Mouse (Mus musculus) ovary, postnatal 36 days (tissue): Measurements from ENCODE around the gene Hpse2.
A peak's percentile ranks its signal among the peaks of the same experiment; 100 is the strongest.

Experiments
- DNase-seq: peaks from one replicate; pipeline ENCODE4 v3.0.0; 2022; ENCODE audit warnings: low spot score, mixed read lengths

The Hpse2 gene

DNA sequence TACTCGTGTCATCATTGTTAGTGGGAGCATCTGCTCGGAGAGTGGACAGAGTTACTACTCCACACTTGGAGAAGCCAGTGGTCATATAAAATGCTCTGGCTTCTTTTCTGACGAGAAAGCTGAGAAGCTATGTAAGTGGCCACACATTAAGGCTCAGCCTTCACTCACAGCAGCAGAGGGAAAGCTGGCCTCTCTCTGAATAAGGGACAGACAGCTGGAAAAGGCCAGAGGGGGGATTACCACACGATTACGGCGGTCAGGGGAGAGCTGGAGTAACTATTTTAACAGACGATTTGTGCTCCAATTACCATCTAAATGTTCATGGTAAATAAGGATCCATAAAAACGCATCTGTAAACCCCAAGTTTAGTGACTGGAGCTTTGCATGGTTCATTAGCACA is 232.1 kb downstream of the Hpse2 start:
- no peak for DNase-seq

DNA sequence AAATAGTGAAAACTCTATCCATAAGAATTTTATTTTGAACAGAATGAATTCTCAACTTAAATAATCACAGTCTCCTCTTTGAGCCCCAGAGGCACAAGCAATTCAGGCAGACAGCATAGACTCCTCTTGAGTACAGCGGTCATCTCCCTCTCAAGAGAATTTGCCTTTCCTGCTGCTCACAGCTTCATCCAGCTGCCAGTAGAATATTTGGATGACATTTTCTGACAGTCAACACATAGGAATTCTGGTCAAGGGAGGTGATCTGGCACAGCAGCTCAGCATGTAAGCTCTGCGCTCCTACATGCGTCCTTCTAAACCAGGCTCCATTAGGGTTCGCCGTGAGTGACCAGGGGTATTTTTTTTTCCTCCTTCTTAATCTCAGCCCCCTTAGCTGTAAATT is 232.6 kb downstream of the Hpse2 start:
- no peak for DNase-seq

DNA sequence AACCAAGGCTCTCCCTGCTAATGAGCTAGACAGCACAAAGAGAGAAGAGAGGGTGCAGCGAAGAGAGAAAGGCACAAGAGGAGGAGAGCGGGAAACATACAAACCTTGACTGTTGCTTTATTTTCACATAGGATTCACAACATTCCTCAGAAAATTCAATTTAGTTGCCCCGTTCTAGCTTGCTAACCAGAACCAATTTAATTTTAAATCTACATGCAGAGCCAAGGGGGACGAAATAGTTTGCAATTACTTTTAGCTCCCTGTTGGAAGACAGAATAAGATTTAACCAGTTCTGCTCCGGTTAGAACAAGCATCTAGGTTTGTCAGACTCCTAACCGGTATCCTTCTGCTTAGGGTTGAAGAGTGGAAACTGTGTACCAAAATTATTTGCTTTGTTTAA is 240.3 kb downstream of the Hpse2 start:
- DNase-seq = no peak

DNA sequence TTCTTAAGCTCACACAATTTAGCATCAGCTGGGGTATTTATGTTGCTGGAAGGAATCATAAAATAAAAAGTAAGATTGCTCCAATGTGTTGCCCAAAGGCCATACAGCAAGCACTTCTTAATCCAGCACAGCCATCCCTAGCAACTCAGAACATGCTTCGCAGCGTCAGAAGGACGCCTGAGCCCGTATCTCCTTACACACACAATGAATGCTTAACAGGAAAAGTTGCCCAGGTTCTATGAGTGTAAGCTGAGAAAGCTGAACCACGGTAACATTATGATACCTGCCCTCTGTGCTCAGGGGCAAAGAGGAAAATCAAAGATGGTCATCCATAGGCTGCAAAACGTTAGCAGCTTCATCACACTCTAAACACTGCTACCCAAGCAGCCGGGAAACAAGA is 241.3 kb downstream of the Hpse2 start:
- DNase-seq = no peak

DNA sequence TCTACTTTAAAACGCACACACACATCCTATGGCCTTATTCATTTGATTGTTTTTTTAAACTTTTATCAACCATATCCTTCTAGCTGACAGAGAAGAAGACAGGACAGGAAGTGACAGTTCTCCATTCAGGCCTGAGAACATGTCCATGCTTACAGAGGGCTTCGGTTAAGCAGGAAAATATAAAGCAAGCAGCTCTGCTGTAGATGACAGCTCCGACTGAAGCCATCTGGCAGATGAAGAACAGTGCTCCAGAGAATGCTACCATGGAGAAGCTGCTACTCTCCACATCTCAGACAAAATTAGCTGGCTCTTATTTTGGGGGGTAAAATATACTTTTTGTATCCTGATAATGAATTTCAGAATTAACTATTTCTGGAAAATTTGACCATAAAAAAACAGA is 246.5 kb downstream of the Hpse2 start:
- no peak for DNase-seq

DNA sequence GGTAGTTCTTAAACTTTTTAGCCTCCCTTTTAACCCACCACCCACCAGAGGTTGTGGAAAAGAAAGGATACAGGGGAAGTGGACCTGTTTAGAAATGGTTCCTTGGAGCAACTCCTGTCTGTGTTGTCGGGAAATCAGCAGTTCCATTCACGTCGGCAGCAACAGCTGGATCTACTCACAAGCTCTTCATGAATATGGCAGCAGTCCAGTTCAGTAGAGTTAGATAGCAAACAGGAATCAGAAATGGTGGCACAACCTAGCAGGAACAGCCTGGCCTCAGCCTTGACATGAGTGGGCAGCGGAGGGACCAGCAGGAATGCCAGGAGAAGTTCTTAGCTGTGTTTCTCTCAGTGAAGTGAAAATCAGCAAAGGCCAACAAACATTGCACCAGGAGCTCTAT is 278.4 kb downstream of the Hpse2 start:
- DNase-seq = no peak

DNA sequence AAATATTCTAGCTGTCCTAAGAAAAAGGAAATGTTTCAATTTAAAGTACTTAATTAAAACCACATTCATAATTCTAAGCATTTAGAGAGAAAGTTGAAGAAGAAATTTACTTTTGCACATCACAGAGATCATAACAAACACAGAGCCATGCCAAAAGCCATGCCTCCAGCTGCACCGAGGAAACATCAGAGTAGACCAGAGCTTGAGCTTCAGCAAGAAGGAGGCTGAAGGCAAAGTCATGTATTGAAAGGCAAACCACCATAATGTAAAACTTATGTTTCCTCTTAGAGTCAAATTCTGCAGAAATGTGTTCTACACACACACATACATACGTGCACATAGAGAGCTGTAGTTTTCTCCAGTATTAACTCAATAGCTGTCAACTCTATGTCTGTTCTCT is 291.2 kb downstream of the Hpse2 start:
- DNase-seq = no peak

DNA sequence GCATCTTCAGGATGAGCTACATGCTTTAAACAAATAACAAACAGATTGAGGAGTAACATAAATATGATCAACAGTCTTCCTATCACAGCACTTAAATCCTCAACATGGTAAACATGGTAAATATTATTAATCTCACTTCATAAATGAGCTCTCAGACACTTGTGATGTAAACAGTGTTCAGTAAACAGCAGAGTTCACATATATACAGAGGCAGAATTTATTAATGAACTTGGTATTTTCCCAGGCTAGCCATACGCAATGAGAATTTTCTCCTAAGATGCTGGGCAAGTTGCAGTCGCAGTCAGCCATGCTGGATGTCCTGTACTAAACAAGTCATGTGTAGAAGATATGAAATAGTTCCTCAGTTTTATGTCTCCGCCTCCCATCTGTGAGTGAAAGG is 300.9 kb downstream of the Hpse2 start:
- DNase-seq = no peak

DNA sequence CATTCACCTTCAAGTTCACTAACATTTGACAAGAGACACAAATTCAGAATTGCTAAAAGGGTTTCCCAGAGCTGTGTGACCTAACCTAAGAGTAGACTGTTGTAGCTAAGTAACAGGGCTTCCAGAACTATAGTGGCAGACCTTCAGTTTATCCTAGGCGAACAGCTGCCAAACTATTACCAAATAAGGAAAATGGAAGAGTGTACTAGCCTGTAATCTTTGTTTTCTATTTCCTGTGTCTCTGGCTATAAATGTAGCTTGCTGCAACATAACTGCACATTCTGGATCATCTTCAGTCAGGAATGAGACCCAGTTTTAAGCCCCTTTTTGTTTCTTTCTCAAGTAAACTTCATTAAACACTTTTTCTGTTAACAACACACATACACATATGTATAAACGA is 324.0 kb downstream of the Hpse2 start:
- no peak for DNase-seq

DNA sequence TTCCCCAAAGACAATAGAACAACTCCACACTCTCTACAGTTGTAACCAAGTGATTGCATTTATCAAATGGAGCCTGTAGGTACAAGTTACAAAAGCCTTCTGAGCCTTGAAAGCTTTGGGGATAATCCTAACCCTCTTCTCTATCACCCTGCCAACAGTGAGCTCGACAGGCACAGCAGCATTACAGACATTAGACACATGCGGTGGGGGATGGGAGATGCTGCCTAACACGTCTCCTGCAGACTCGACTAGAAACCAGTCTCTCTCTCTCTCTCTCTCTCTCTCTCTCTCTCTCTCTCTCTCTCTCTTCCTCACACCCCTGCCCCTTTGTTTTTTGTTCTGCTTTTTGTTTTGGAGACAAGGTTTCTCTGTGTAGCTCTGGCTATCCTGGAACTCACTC is 343.6 kb downstream of the Hpse2 start:
- DNase-seq = no peak

DNA sequence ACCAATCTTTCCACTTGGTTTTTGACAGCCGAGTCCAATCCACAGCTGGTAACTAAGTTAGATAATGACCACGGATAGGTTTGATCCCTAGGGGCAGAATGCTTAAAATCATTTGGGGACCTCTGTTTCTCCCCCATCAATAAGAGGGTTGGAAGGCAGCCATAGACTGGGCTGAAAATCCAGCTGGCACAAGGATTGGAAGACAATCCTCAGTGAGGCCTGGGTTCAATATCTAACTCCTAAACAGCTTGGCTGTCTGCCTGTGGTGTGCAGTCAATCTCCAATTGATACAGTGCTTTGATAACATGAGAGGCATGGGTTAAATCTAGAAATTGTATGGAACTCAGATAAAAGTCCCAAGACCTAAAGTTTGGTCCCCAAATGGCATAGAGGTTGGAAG is 345.4 kb downstream of the Hpse2 start:
- no peak for DNase-seq

DNA sequence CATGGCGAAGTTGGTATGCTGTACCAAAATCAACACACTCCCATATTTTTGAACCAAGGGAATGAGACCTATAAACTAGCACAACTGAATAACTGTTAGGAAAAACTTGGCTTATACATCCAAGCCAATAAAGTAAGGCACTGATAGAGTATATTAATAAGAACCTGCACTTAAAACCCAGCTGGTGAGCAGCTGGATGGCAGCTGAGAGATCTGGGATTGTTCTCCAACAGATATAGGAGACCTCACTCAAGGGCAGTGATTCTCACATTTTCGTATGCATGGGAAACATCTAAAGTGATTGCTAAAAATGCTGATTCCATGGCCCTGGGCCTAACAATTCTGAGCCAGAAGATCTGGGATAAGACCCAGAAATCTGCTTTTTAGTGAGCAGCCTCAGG is 345.9 kb downstream of the Hpse2 start:
- no peak for DNase-seq

DNA sequence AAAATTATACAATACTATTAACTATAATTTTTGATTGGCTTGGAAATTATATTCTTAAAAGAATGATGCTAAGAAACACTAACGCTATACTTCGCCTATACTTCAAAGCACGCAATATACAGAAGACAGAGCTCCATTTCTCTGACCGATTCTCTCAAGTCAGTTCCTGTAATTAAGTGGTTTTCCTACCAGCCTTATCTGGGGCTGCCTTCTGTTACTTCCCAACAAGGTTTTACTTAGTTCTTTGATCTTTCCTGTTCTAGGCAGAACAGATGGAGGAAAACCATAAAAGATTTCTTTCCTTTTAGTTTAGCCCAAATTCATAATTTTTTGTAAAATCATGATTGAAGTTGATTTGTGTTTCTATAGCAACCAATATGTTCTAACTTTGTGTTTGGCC is 351.8 kb downstream of the Hpse2 start:
- no peak for DNase-seq

DNA sequence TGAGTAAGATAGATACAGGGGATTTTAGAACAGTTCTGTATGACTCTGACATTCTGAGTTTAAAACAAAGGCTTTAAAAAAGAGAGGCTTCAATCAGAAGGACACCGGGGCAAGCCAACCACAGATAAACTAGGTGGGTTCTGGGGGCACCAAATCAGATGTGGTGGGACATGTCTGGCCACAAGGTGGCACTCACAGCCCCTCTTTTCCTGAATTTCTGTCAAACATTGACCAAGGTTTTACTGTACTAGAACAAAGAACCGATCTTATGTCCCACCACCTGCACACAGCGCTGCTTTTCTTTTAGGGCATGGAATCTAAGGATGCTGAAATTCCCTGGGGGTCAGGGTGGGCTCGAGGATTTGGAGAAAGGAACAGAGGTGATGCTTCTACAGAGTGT is 360.9 kb downstream of the Hpse2 start:
- DNase-seq = peak; percentile 47

DNA sequence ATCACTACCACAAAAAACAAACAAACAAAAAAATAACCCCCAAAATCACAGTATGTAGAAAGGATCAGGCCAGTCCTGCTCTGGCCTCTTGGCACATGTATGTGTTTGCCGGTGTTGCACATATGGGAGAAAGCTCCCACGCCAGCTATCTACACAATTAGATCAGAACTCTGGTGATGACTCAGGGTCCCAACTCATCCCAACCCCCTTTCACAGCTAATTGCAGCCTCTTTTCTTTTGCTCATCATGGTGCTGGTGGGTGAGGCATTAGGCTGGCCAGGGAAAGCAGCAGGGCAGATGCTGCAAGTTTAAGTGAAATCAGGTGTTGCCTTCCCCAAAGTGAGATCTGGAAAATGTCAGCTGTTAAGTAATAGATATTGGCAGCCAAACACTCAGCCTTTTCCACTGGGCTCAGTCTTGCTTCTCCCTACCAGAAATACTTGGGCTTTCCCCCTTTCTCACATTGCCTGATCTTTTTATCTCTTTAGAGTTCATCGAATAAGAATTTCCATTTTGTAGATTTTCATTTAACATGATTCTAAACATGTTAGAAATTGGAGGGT is 365.5 kb downstream of the Hpse2 start:
- no peak for DNase-seq

DNA sequence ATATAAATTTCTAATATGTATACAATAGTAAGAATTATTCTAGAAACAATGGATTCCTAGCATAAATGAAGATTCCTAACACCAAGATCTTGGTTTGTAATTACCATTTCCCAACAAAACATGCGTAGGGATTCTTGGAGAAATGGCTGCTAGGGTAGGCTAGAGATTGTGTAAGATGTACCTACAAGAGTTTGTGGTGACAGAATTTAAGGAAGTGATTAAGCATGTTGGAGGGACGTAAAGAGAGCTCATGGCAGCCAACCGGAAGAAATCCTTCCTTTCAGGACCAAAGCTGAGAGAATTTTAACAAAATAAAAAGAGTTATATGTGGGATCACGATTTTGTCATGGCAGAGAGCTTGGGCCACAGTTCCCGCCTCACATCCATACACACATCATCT is 369.4 kb downstream of the Hpse2 start:
- DNase-seq = no peak

DNA sequence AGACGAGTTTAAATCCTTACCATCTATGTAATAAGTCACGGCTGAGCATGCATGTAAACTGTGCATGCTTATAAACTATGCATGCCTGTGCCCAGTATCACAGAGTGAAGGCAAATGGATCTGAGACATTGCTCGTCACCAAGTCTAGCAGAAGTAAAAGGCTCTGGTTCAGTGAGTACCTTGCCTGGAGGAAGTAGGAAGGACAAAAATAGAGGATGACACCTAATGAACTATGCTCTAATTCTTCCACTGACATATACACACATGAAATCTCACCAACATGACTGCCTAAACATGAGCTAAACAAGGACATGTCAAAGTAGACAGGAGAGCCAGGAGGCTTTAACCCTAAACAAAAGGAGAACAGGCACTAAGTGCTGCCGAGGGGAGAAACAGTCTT is 391.7 kb downstream of the Hpse2 start:
- DNase-seq = no peak

DNA sequence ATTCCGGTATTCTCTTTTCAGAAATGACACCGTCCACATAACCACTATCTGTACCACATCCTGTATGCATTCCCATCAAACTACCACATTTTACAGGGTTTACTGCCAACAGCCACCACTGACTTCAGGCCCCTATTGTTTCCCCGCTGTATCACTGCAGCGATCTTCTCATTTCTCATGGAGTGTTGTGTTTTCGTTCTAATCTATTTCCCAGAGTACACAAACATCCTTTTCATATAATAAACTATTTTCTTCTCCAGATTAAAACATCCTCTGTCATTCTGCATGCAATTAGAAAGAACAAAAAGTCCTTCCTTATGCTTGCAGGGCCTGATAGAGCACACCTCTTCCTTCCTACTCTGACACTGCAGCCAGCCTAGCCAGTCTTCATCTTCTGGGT is 399.3 kb downstream of the Hpse2 start:
- DNase-seq = no peak

DNA sequence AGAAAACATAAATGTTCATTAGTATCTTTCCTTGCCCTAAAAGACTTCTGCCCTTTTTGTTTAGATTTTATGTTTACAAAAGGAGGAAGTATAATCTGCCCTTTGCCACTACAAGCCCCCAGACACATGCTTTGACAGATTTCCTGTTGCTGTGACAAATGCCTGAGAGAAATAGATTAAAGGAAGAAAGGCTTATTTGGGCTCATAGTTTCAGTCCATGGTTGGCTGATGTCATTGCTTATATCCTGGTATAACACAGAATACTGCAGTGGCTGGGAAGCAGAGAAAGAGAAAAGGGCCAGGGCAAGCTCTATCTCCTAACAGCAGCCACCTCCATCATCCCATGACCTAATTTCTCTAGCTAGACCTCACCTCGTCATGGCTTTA is 401.8 kb downstream of the Hpse2 start:
- DNase-seq = no peak

DNA sequence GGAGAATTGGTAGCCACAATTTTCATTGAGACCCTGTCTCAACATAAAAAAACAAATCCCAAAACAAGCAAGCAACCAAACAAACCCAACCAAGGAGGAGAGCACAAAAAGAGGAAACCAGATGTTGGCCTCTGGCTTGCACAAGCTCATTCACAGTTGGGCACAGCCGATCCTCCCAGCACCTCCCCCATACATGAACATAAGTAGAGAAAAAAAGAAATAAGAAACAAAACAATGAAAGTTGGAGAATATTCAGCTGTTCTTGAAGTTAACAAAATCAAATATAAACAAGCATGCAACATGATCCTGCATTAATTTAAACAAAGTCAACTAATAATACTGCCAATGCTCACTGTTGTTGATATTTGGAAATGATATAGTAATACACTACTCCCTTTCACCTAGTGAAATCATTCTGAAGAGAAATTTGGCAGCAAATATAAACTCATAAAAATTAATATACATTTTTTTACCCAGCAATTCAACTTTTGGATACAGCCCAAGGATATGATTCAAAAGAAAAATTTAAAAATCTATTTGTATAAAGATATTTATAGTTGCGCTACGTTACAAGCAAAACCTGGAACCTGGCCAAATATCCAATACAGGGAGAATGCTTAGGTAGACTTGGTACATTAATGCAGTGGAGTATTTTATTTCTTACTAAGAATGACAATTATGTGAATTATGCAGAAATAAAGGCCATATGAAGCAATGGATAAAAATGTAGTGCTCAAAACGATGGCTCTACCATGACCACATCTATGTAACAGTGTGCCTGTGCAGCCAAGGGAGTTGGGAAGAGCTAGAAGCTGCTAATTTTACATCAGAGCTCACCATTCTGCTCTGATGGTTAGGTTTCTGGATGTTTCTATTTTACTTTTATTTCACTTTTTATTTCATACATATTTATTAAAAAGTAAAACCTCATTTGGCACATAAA is 402.5 kb downstream of the Hpse2 start:
- DNase-seq = no peak

DNA sequence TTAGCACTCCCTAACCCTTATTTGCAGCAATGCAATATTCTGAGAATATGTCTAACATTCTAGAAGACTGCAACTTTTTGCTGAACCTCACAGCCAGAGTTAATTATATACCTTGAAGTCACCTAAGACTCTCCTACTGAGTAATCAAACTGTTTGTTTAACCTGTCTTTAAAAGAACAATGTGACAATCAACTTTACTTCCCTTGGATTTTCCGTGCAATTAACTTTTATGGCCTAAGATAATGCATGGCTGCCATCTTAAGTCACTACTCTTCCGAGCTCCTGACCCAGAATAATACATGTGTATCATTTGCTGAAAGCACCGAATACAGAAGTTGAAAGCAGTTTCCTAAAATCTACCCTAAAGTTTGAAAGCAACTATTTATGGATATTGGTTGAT is 407.6 kb downstream of the Hpse2 start:
- no peak for DNase-seq

DNA sequence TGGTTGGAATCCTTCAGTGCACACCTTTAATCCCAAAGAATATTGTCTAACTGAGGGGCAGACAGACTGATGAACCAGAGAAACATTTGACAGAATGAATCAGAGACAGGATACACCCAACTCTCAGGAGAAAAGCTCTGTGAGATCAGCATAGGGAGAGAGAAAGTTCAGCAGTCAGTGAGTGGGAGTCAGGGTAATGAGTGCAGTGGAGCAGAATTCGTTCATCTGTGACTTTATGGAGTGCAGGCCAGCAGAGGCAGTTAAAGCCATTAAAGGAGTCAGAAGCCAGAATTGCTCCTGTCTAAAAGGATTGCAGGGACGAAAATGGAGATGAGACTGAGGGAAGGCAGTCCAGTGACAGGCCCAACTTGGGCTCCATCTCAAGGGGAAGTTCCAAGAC is 410.2 kb downstream of the Hpse2 start:
- DNase-seq = no peak

DNA sequence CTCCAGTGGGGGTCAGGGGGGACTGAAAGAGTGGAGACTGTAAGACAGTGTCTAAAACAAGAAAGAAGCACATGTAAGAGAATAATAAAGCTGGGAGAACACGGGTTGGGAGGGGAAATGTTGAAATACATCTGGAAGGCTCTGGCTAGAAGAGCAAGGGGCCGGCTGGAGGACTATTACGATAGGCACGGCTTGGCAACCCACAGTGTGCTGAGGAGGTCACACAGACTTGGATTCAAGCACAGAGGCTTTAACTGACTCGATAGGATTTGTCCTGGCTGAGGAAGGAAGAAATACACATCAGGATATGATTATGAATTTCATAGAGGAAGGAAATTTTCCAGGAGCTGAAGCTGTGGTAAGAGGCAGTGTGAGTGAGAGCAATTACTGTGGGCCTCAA is 414.4 kb downstream of the Hpse2 start:
- no peak for DNase-seq

DNA sequence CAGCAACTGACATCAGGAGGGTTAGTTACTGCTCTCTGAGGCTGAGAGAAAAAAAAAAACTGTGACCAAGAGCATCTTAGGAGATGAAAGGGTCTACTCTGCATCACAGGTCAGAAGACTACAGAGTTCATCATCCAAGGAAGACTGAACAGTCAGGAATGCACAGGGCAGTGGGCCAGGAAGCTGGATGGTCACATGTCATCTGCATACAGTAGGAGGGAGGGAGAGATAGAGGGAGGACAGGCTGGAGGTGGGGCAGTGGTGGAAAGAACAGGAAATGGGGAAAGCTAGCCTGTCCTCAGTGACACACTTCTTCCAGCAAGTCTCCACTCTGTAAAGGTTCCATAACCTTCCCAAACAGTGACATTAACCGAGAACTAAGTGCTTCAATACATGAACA is 423.0 kb downstream of the Hpse2 start:
- no peak for DNase-seq
